Mouse (Mus musculus) brown adipose tissue, adult 24 weeks (tissue): Measurements from ENCODE around the gene Serpinb7. TPM values are rescaled to one million over a fixed set of nuclear protein-coding genes. Genes with fewer than 3 reads are reported as not detected.

ENCODE experiments used
- H3K27ac ChIP-seq: fragments of 200-500 bp; replicated peaks from 2 replicates; pipeline ENCODE4 v1.5.1; 2012; ENCODE audit warnings: low read depth, mild to moderate bottlenecking, low read length
- H3K4me1 ChIP-seq: fragments of 200-500 bp; 2 replicates; pipeline ENCODE4 v1.6.1; 2012; ENCODE audit warnings: low read length, mixed read lengths; ENCODE audit not compliant: control insufficient read depth, insufficient read depth, insufficient read length
- H3K4me3 ChIP-seq: fragments of 200-500 bp; 2 replicates; pipeline ENCODE4 v1.5.1; 2012; ENCODE audit warnings: low read depth, mild to moderate bottlenecking, low read length, moderate library complexity; ENCODE audit not compliant: insufficient read depth
- polyA plus RNA-seq: library from polyadenylated mRNA; stranded (reverse); fragments of >200 nt; gene quantifications from 2 replicates; pipeline ENCODE4 v1.2.4, GENCODE M21; 2012; ENCODE audit not compliant: missing spikeins, insufficient read depth, insufficient read length

Gene Serpinb7
- not detected in 2 replicates for polyA plus RNA-seq

DNA sequence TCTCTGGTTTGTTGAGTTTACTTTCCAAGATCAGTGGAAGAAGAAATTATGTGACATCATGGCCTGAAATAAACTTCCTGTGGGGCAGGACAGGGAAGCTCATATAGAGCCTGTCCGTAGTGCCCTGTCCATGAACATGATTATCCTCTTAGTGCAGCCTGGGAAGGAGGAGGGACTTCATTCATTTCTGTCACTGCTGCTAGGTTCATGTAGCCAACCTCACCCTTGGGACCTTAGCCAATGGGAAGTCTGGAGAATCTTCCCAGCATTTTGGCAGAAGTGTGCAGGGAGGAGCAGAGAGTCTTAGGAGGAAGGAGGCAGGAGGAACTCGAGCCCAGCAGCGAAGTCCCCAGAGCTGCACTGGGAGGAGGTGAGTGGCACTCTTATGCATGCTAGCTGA, at the start of gene Serpinb7:
Gene Serpinb7, plus strand, starts transcription at position 301 of the 400 bp plus-strand sequence.
- H3K27ac ChIP-seq: no peak within 1 kb of the TSS
- H3K4me1 ChIP-seq: no peaks in the 10 kb centered on the region
- no peak within 1 kb of the TSS for H3K4me3 ChIP-seq

DNA sequence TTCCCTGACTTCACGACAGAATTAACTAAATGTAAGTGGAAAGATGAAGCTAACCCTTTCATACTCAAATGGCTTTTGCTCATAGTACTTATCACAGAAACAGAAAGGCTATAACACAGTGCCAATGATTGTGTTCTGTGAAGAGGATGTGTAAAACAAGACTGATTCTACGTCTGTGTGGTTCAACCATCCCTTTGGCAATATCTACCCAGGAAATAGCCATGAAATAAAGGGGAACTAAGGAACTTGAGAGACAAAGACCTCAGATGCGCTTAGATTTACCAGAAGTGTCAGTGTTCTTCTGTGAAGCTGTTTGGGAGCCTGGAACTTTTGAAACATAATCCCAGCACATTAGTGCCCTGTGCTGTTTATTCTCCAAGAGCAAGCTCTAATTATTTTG, 49.1 kb upstream of the Serpinb7 start:
- Histone ChIP-seq H3K4me3 (no peak overlapping the region), H3K27ac (no peak overlapping the region), H3K4me1 (no peaks in the 10 kb centered on the region)

DNA sequence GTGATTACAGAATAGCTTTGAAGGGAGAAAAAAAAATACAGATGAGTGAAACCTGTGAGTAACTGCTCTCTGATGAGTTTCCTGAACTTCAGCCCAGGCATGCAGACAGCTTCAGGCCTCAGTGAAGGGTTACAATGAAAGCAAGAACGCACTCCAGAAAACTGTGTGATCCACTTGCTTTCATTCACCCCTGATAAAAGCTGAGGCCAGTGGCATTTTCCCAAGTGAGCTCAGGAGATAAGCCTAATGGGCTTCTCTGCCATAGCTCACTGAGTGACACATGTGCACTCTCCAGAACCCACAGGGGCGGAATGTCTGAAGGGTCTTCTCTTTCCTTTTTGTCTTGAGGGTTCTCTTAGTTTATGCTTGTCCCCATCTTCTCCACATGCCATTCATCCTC, 48.3 kb upstream of the Serpinb7 start:
- Histone ChIP-seq H3K27ac (no peak overlapping the region), H3K4me1 (no peaks in the 10 kb centered on the region), H3K4me3 (no peak overlapping the region)

DNA sequence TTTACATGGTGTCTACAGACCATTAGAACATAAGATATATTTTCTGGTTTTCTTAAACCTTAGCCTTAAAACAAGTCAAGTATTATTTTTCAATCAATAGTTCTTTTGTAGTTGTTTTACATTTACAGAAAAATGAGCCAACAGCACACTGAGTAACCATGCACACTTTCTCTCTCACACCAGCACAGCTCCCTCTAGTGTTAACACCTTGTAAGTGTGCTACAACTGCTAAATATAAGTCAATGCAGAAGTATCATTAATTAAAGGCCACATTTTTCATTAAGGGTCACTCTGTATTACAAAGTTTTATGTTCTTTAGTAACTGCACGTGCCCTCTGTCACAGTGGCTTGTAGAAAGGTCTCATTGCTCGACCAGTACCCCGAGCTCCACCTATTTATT, 46.4 kb upstream of the Serpinb7 start:
- Histone ChIP-seq H3K4me1 (no peaks in the 10 kb centered on the region), H3K4me3 (no peak overlapping the region), H3K27ac (no peak overlapping the region)

DNA sequence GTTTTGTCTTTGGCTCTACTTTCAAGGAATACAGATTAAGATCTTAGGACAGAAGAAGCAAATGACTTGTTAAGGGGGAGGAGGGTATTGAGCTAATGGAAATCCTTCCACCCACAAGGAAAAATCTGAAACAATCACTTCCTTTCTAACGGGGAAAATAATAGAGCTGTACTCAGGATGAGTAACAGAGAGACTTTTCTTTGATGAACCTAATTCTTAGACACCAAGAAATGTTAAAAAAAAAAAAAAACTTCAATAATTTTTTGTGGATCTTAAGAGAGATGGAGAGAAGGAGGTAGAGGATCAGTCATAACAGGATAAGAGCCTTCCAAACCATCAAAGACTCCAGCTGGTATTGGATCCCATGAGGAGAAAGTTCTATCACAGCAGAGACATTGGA, 38.6 kb upstream of the Serpinb7 start, which contains the start of gene Serpinb11:
Gene Serpinb11, plus strand, starts transcription at position 301 of the 400 bp plus-strand sequence.
- Histone ChIP-seq H3K4me3 (no peak within 1 kb of the TSS), H3K27ac (no peak within 1 kb of the TSS), H3K4me1 (no peaks in the 10 kb centered on the region)

DNA sequence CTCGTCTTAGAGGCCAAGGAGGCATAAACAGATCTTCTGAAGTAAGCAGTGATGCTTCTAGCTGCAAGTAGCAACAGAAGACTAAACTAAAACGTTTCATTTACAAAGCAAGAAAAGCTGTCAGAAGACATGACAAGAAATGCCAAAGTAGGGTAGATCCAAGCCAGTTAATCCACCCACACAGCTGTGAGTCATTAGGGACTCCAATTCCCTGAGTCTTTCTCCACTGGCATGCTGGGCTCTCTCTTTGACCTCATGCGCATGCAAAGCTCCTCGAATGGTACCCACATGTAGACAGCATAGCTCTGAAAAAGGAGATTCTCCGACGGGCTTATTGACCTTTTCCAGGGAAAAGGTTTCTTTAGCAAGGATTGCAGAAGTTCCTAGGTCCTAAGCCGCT, 33.5 kb upstream of the Serpinb7 start:
- no peak overlapping the region for H3K27ac ChIP-seq
- H3K4me3 ChIP-seq: no peak overlapping the region
- no peaks in the 10 kb centered on the region; the same call in 1 of the 2 replicates for H3K4me1 ChIP-seq

DNA sequence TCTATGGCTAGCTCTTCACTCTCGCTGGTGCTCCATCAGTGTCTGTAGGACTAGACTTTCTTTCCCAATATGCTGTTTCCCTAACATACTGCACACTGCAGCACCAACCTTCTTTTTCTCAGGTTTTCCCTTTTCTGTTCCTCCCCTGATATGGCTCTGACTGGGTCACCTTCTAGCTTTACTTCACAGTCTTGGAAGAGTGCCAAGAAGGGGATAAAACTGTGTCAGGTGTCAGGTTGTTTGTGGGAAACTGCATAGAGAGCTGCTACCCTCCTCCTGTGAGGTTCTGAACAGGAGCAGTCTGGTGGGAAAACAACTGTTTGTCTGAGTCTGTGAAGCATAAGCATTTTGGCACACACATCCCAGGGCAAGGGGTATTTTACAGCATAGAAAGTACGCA, 30.5 kb upstream of the Serpinb7 start:
- Histone ChIP-seq H3K4me3 (no peak overlapping the region), H3K27ac (no peak overlapping the region), H3K4me1 (no peaks in the 10 kb centered on the region; the same call in 1 of the 2 replicates)

DNA sequence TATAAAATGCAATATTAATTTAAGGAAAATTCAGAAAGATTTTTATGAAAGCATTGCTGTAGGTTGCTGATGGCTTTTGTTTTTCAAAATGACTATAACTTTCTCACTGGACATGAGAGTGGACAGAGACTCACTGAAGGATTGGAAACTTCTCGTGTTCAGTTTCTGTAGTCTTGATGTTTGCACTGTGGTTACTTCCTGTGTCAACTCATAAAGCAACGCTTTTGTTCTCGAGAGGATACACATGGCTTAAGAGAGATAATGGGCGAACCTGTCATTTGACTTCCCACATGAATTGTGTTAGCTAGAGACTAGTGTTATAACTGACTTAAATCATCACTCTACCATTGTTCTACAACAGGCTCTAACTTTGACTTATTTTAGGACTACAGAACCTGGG, 22.5 kb upstream of the Serpinb7 start:
- no peaks in the 10 kb centered on the region for H3K4me1 ChIP-seq
- H3K4me3 ChIP-seq: no peak overlapping the region
- no peak overlapping the region for H3K27ac ChIP-seq

DNA sequence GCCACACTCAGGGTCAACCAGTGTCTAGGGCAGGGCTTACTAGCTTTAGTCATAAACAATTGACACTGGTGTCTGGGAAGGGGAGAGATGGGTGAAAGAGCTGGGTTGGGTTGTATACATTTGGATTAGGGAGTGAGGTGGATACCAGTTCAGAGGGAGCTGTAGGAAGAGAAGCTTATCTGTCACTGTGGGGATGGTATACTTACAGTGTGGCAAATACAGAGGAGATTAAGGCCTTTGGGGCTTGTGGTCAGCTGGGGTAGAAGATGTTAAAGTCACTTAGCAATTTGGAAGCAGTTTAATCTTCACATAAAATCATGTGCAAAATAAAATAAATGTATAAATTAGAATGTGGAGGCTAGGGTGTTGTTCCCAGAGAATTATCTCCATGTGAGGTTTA, 21.1 kb upstream of the Serpinb7 start:
- Histone ChIP-seq H3K4me1 (no peaks in the 10 kb centered on the region), H3K4me3 (no peak overlapping the region), H3K27ac (no peak overlapping the region)

DNA sequence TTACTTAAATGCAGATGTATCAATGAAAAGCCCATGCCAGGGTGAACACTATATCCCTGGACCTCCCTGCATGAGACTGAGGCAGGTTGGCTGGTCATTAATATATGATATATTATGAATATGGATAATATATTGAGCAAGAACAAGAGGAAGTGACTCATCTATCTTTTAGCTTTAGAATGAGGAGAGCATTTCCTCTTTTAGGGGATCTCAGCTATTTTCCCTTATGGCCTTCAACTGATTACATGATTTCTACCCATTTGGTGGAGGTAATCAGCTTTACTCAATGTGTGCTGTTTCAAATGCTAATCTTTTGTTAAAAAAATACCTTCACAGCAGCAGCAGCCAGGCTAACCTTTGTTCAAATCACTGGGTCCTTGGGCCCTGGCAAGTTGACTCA, 18.0 kb upstream of the Serpinb7 start:
- Histone ChIP-seq H3K4me3 (no peak overlapping the region), H3K27ac (no peak overlapping the region), H3K4me1 (no peaks in the 10 kb centered on the region)

DNA sequence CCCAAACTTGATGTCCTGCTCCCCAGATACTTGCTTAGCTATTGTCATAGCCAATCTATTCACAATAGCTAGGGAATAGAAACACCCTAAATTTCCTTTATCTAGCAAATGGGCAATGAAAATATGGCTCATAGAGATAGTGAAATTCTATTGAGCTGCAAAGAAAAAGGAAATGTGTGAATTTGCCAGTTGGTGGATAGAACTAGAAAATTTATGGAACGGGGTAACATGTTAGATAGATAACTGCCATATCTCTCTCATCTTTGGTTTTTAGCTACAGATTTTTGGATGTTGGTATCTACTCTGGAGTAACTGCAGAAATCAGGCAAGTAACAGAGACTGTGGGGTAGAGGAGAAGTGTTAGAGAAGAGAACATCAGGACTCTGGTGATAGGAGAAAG, 17.1 kb upstream of the Serpinb7 start:
- Histone ChIP-seq H3K27ac (no peak overlapping the region), H3K4me1 (no peaks in the 10 kb centered on the region), H3K4me3 (no peak overlapping the region)

DNA sequence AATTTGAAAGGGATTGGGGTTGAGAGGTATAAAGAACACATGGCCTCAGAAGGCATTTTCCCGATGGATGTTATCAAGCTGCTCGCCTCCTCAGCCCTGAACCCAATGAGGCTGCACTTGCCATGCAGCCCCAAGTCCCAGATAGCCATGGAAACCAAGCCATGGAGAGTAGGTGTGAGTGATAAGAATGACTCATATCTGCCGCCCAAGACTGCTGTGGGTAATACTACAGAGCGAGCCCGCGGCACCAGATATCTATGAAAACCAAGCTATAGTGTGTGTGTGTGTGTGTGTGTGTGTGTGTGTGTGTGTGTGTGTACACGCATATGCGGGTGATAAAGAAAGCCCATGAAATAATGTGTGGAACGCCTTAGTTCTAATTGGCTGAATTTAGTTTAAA, 14.9 kb upstream of the Serpinb7 start:
- no peaks in the 10 kb centered on the region for H3K4me1 ChIP-seq
- no peak overlapping the region for H3K27ac ChIP-seq
- no peak overlapping the region for H3K4me3 ChIP-seq

DNA sequence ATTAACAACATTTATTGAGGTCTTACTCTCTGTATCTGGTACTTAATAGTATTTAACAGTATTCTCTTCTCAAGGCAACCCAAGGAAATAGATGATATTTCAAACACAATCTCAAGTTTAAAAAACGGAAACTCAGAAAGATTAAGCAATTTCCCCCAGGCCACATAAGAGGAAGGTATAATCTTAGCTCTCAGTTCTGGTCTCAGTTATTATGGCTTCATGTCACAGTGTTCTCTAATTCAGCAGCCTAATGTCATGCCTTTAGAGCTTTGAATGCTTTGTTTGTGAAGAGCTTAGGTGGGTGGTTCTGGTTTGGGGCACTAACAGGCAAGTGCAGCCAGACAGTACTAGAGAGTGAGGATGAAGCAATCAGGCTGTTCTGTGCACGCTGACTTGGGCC, 9.7 kb upstream of the Serpinb7 start:
- Histone ChIP-seq H3K4me1 (no peaks in the 10 kb centered on the region), H3K27ac (no peak overlapping the region; the same call in 1 of the 2 replicates), H3K4me3 (no peak overlapping the region)

DNA sequence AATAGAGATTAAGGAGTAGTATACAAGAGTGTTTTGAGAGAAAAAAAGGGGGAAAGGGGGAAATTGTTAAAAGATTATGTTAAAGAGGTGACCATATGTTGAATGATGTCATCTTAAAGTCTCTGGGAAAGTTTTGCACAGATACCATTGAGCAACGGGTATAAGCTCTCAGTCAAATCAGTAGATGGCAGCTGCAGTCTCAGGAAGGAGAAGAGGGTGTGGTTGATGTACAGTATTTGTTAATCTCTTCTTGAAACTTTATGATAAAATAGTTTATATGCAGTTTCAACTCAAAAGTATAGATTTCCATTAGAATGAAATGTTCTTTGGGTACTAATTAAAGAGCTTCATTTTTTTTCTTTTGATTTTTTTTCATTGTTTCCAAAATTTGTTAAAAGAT, 2.0 kb upstream of the Serpinb7 start:
- H3K4me1 ChIP-seq: no peaks in the 10 kb centered on the region

DNA sequence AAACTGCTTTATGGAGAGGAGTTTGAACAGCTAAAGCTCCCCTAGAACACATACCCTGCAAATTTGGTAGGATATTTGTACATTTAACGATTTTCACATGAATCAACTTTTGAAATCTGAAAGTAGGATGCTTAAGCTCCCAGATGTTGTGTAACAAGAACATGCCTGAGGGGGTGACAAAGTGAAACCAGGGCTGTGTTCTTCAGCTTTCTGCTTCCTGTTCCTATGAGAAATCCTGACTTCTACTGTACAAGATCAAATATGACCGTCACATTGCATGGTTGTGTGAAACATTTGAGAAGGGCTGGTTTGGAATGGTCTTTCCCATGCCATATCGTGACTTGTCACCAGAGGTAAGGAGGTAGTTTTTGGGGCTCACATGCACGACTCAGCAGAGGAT, 2.6 kb downstream of the Serpinb7 start:
- H3K4me3 ChIP-seq: no peak overlapping the region
- H3K4me1 ChIP-seq: no peaks in the 10 kb centered on the region
- H3K27ac ChIP-seq: no peak overlapping the region

More for the DNA sequence above, 2.0 kb upstream of the Serpinb7 start:
- Histone ChIP-seq H3K4me3 (no peak overlapping the region), H3K27ac (no peak overlapping the region)

DNA sequence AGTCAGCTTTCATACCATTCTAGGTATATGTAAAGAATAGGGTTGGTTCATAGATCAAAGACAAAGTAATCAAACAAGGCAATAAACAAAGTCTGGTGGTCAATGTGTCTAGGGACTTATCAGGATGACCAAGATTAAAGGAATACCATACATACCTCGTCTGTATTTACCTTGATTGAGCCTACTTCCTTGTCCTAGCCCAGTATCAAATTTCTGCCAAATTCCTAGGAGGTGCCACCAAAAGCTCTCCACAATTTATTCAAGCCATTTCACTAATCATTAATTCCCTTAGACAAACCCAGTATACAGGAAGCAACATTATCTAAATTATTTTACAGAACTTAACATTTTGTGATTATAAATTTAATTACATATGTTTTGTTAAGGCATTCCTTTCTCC, 15.2 kb downstream of the Serpinb7 start:
- no peak overlapping the region for H3K4me3 ChIP-seq
- no peaks in the 10 kb centered on the region for H3K4me1 ChIP-seq
- H3K27ac ChIP-seq: no peak overlapping the region

DNA sequence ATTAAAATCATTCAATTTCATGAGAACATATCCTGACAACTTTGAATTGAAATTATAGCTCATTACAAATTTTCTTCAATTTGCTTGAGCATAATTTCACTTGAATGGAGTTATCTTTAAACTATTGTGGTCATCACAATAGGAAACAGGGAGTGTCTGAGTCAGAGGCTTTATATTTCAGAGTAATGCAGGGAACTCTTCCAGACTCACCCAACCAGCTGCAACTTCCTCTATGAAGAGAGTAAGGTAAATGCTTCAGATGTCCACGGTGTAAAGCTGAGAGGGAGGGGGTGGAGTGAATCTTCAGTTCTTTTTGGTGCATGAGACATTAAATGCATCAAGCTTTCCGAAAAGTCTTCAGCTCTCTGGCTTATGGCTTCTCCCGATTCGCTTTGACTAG, 23.0 kb downstream of the Serpinb7 start:
- H3K4me3 ChIP-seq: no peak overlapping the region
- H3K4me1 ChIP-seq: no peaks in the 10 kb centered on the region
- no peak overlapping the region for H3K27ac ChIP-seq
